Mouse (Mus musculus) CH12F3 (cell line): ENCODE data around the gene Hbq1a.
"Not testable (repeated sequence)": the region's sequence is repeated elsewhere in the genome, so short reads cannot be mapped to it uniquely, and the experiment has no call there.

ENCODE experiments used
- in situ Hi-C: fragments of 300-500 bp; cut with MboI; formaldehyde crosslinking; loops from 2 replicates; pipeline ENCODE4 v1.14.3; 2020; ENCODE audit warnings: low sequenced_read_pairs

Gene Hbq1a

GRCm38 (mm10) chr11:32299865-32300264, at the start of gene Hbq1a:
TSS of gene Hbq1a (plus strand) at chr11:32300069.
- in situ Hi-C loops = not testable (repeated sequence)

DNA sequence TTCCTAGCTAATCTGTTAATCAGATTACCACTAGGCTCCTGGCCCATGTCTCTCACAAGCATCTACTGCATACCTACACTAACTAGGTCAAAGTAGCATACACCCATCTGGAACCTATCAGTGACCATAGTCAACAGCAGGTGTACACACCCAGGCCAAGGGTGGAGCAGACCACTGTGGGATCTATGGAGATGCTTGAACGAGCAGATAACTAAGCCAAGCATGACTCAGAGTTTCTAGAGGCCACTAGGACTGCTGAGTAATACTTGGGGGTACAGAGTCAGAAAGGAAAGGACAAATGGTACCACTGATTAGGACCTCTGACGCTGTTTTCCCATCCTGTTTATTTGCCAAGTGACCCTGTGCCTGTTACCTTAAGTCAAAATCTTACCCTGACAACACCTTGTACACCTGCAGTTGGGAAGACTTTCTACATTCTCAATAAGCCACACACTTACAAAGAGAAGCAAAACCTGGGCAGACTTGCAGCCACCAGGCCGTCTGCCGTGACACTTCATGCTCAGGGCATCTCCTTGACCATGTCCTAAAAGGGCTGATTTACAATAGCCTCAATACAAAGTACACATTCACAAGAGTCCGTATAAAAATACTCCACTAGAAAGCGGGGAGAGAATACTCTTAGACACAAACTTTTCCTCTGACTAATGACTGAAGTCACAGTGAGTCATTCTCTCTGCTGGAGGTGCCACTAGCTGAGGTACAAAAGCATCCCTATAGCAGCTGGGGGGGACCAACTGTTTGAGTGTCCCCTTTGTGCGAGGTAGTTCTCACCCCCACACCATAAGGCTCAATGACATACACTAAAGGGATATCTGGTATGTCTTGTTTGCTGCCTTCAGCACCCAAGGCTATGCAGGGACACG, 48.7 kb upstream of the Hbq1a start:
- in situ Hi-C loops = no loop called here

DNA sequence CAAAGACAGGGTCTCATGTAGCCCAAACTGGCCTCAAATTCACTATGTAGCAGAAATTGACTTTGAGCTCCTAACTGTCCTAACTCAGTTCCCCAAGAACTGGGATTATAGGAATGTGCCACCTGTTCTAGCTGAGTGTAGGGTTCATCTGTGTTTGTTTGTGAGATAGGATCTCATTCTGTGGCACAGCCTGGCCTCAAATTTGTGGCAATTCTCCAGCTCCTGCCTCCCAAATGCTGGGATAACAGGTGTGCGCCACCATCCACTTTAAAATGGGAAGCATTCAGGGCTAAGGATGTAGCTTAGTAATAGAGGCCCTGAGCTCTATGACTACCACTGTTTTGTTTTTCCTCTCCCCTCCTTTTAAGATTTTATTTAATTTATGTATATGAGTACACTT, 46.7 kb upstream of the Hbq1a start:
- in situ Hi-C loops = no loop called here

DNA sequence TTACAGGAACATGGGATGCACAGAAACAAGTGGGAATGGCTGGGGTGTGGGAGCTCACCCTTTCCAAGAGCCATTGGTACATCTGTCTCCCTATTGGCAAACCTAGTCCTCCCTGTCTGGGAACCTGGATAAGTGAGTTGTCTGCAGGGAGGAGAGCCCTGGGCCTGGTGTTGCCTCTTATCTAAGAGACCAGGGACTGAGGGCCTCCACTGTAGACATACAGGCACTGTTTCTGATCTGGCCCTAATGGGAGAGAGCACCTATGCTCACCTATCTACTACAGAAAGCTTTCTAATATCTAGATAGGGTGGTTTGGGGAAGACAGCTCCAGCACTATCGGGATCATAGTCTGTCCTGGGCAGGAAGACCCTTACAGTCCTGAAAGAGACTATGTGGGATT, 43.7 kb upstream of the Hbq1a start:
- in situ Hi-C loops = no loop called here

- in situ Hi-C loops = no loop called here
These were observed 43.3 kb upstream of the Hbq1a start for GRCm38 (mm10) chr11:32256566-32256965.

- in situ Hi-C loops = no loop called here
These were observed 37.0 kb upstream of the Hbq1a start for GRCm38 (mm10) chr11:32262674-32263415.

GRCm38 (mm10) chr11:32265117-32265738, 34.6 kb upstream of the Hbq1a start:
- in situ Hi-C loops = no loop called here

DNA sequence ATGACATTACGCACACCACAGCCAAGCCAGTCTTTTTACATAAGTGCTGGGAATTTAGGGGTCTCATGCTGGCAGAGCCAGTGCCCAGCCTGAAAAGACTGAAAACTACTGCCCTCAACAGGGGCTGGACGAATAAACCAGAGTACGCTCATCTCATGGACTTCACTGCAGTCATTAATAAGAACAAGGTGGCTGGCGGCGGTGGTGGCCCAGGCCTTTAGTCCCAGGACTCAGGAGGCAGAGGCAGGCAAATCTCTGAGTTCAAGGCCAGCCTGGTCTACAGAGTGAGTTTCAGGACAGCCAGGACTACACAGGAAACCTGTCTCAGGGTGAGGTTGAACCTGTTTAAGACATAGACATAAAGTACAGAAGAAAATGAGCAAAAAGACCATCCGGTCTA, 33.7 kb upstream of the Hbq1a start:
- in situ Hi-C loops = no loop called here

DNA sequence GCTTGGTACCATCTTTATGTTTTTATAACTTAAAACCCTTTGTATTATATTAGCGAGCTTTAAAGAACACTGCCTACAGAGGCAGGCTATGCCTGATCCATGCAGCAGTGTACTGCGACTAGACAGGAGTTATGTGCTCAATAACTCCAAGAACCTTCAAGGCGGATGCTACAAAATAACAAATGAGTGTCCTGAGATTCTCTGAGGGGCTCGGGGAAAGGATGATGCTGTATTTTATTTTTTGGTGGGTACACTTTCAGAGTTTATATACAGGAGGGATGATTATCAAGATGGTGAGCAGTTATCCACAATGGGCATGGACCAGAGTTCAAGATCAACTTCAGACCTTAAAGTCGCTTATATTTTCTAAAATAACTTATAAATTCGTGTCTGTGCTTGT, 33.1 kb upstream of the Hbq1a start:
- in situ Hi-C loops = no loop called here

- in situ Hi-C loops = no loop called here
These were observed 32.5 kb upstream of the Hbq1a start, which contains the start of gene Nprl3 for GRCm38 (mm10) chr11:32267188-32267884. TSS of gene Nprl3 (minus strand) at chr11:32267707.

- in situ Hi-C loops = no loop called here
These were observed 31.9 kb upstream of the Hbq1a start for GRCm38 (mm10) chr11:32267964-32268363.

- in situ Hi-C loops = no loop called here
These were observed 30.9 kb upstream of the Hbq1a start for GRCm38 (mm10) chr11:32268952-32269351.

GRCm38 (mm10) chr11:32271178-32271577, 28.7 kb upstream of the Hbq1a start:
- in situ Hi-C loops = no loop called here

GRCm38 (mm10) chr11:32276347-32276746, 23.5 kb upstream of the Hbq1a start, which contains the start of gene Hba-x:
TSS of gene Hba-x (plus strand) at chr11:32276400.
- in situ Hi-C loops = no loop called here

DNA sequence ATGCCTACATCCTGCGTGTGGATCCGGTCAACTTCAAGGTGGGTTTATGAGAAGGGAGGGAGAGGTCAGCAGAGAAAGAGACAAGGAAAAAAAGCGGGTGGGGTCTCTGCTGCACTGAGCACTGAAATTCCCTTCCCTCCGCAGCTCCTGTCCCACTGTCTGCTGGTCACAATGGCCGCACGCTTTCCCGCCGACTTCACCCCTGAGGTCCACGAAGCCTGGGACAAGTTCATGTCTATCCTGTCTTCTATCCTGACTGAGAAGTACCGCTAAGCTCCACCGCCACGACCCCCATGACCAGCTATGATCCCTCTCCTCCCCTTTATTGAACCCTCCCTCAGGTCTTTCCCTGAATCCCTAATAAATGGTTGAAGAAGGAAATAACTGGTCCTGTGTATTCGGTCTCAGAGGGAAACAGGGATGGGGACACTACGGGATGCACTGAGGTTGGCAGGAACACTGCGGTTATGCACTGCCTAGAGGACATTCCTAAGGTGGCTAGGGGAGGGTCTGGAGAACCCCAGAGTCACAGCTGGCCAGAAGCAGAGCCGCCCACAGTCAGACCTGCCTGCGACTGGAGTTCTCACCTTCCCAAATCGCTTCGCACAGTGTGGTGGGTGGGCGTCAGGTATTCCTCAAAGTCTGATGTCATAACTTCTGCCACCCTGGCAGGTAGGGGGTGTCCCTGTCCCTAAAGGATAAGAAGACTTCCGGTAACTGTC, 22.0 kb upstream of the Hbq1a start:
- in situ Hi-C loops = no loop called here

DNA sequence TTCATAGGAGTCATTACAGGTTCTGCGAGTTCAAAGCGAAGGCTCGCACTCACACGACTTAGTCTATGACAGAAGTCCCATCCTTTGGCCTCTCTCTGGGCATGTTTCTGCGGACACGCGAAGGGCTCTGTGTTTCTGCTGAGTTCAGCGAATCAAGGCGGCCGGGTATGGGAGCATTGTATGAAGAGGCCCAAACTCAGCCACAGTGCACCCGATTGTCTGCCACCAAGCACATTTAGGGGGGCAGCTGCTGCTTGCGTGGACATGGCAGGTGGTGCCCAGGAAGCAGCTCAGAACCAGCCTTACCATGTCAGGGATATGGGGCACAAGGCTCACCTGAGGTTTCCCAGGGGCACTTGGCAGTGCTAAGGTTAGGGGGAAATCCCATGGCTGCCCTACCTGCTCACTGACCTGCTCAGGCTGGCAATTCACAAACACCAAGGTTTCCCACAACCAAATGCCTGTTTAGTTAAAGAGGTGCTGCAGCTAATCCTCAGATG, 21.4 kb upstream of the Hbq1a start:
- in situ Hi-C loops = no loop called here

GRCm38 (mm10) chr11:32280646-32281045, 19.2 kb upstream of the Hbq1a start:
- in situ Hi-C loops = no loop called here

GRCm38 (mm10) chr11:32281416-32282144, 18.3 kb upstream of the Hbq1a start:
- in situ Hi-C loops = no loop called here

GRCm38 (mm10) chr11:32283091-32283777, 16.6 kb upstream of the Hbq1a start, which contains the start of gene Hba-a1:
TSS of gene Hba-a1 (plus strand) at chr11:32283511.
- in situ Hi-C loops = not testable (repeated sequence)
